Mouse (Mus musculus): ENCODE data around the gene Scrt2. TPM values are rescaled to one million over a fixed set of nuclear protein-coding genes. Genes with fewer than 3 reads are reported as not detected.

Gene Scrt2
- polyA plus RNA-seq, 1 experiment from 2014 or later = not detected

- Histone ChIP-seq H3K9me3 (replicated peaks) (no peaks in the 10 kb centered on the region), H3K4me2 (no peak overlapping the region), H3K4me3 (replicated peaks) (no peak overlapping the region), H3K27ac (replicated peaks) (no peak overlapping the region), H3K9ac (no peak overlapping the region), H3K36me3 (replicated peaks) (no peaks in the 10 kb centered on the region), H3K4me1 (replicated peaks) (peaks cover 27% of the 10 kb centered on the region), H3K27me3 (peaks cover 86% of the 10 kb centered on the region)
- 52% methylated on average over 5 of the region's 5 CpGs for WGBS (ENCODE audit: insufficient replicate concordance)
- no peak for ATAC-seq (ENCODE audit: insufficient read depth)
Observed at GRCm38 (mm10) chr2:152144501-152144900, 63.2 kb downstream of the Scrt2 start.

Other genes starting within 250 kb of the Scrt2 start
- gene Rspo4, start 238.6 kb upstream of the Scrt2 start, polyA plus RNA-seq (2015; fragmentation: Nextera tagmentation; extraction: Ambion mirVana) = 0.08 TPM in 1 of 2 replicates, not detected in the other
- gene Angpt4, start 170.3 kb upstream of the Scrt2 start, polyA plus RNA-seq (2015; fragmentation: Nextera tagmentation; extraction: Ambion mirVana) = 0.13 TPM in 1 of 2 replicates, not detected in the other
- gene Fam110a, start 101.3 kb upstream of the Scrt2 start, polyA plus RNA-seq (2015; fragmentation: Nextera tagmentation; extraction: Ambion mirVana) = 9.8 and 10.1 TPM in 2 replicates
- 1.1 and 1.3 TPM in 2 replicates for gene Slc52a3, start 85.0 kb upstream of the Scrt2 start, polyA plus RNA-seq (2015; fragmentation: Nextera tagmentation; extraction: Ambion mirVana)
- 11.1 and 11.6 TPM in 2 replicates for gene Srxn1, start 24.0 kb downstream of the Scrt2 start, polyA plus RNA-seq (2015; fragmentation: Nextera tagmentation; extraction: Ambion mirVana)
- gene Tcf15, start 62.0 kb downstream of the Scrt2 start, polyA plus RNA-seq (2015; fragmentation: Nextera tagmentation; extraction: Ambion mirVana) = 0.50 and 0.51 TPM in 2 replicates
- gene Csnk2a1, start 145.3 kb downstream of the Scrt2 start, polyA plus RNA-seq (2015; fragmentation: Nextera tagmentation; extraction: Ambion mirVana) = 29.7 and 34.8 TPM in 2 replicates
- gene Tbc1d20, start 212.3 kb downstream of the Scrt2 start, polyA plus RNA-seq (2015; fragmentation: Nextera tagmentation; extraction: Ambion mirVana) = 10.7 and 12.3 TPM in 2 replicates